Mouse (Mus musculus) mouse embryonic stem cell (cell line): ENCODE measurements around the gene Rnf115.

Source experiments
- in situ Hi-C, 2 experiments: fragments of 300-500 bp; cut with MboI; formaldehyde crosslinking; loops; 1 replicate in 1 of 2; 3 replicates in 1 of 2; pipeline ENCODE4 v1.14.3; 2019 to 2020; ENCODE audit warnings: low sequenced_read_pairs in 2 of 2, low pct_unique_long_range_greater_than_20kb in 1 of 2, mixed read lengths in 1 of 2; ENCODE audit not compliant: unreplicated experiment in 1 of 2

Gene Rnf115

GRCm38 (mm10) chr3:96823701-96824100, 96.2 kb downstream of the Rnf115 start:
- in situ Hi-C loops: no loop called here

- in situ Hi-C loops: no loop called here
Measured at GRCm38 (mm10) chr3:96824614-96825013, 97.2 kb downstream of the Rnf115 start.

DNA sequence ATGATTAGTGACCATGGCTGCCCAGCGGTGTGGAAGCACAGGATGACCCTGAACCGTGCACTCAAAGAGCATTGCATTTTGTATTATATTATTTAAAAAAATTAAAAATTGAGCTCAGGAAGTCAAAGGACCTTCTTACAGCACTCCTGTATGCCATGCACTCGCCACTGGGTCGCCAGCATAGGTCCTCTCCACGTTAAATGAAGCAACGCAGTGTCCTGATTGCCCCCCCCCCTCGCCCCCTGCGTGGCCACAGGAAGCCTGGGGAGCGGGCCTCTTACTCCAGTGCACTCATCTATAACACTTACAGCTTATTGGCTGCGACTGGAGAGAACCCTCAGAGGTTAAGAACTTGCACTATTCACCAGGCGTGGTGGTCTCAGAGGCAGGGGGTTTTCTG, 97.8 kb downstream of the Rnf115 start:
- in situ Hi-C loops: no loop called here

- in situ Hi-C loops: no loop called here
Measured at GRCm38 (mm10) chr3:96828308-96828864, 100.9 kb downstream of the Rnf115 start.

GRCm38 (mm10) chr3:96828984-96829383, 101.5 kb downstream of the Rnf115 start, which contains the start of the genes Pdzk1 and Cd160:
Pdzk1 (plus strand) TSS chr3:96829284.
Cd160 (minus strand) TSS chr3:96829351.
- in situ Hi-C loops: no loop called here

DNA sequence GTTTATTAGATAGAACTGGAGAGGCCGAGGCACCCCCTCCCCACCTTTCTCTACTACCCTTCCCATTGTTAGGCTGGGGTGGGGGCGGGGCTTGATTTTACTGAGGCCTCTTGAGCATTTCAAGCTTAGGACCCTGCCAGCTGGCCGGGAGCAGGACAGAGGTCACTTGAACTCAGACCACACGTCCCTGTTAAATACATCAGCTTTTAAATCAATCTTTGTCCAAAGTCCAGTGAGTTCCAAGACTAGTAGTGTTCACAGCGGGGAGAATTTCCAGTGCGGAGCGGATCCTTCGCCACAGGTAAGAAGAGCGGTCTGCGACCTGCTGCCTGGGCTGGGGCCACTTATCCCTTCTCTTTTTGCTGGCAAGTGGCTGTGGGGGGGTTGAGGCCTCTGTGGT, 102.4 kb downstream of the Rnf115 start:
- in situ Hi-C loops: no loop called here

GRCm38 (mm10) chr3:96832930-96833329, 105.5 kb downstream of the Rnf115 start:
- in situ Hi-C loops: no loop called here

- in situ Hi-C loops: no loop called here
Measured at GRCm38 (mm10) chr3:96834587-96835348, 107.3 kb downstream of the Rnf115 start.

GRCm38 (mm10) chr3:96836414-96836813, 109.0 kb downstream of the Rnf115 start:
- in situ Hi-C loops: no loop called here

DNA sequence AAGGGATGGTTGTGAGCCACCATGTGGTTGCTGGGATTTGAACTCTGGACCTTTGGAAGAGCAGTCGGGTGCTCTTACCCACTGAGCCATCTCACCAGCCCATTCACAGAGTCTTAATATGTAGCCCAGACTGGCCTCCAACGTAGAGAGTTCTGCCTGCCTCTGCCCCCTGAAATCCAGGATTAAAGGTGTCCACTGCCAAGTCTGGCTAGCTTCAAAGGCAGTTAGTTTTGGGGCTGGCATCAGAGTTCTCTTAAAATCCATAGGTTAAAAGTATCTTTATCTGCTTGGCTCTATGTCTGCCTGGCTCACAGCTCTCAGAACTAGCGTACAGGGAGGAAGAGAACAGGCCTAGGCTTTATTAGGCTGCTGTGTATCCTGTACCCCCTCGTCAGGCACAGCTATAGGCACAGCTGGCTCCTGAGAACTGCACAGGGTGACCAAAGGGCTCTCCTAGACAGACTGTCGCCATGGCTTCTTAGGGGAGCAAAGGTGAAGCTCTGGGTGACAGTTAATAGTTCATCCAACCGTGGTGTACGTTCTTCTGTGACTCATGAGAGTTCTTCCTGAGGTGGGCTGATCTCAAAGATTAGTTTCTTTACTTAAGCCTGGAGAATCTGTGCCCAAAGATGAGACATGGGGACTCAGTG, 111.7 kb downstream of the Rnf115 start:
- in situ Hi-C loops: no loop called here
